Mouse (Mus musculus) right cerebral cortex, postnatal 36 days (tissue): Measurements from ENCODE around the gene Ifnar2.

ENCODE experiments used
- DNase-seq, 2 experiments: peaks; one replicate each; pipeline ENCODE4 v3.0.0; 2022; ENCODE audit warnings: low spot score in 2 of 2, mixed read lengths in 1 of 2

Gene Ifnar2

DNA sequence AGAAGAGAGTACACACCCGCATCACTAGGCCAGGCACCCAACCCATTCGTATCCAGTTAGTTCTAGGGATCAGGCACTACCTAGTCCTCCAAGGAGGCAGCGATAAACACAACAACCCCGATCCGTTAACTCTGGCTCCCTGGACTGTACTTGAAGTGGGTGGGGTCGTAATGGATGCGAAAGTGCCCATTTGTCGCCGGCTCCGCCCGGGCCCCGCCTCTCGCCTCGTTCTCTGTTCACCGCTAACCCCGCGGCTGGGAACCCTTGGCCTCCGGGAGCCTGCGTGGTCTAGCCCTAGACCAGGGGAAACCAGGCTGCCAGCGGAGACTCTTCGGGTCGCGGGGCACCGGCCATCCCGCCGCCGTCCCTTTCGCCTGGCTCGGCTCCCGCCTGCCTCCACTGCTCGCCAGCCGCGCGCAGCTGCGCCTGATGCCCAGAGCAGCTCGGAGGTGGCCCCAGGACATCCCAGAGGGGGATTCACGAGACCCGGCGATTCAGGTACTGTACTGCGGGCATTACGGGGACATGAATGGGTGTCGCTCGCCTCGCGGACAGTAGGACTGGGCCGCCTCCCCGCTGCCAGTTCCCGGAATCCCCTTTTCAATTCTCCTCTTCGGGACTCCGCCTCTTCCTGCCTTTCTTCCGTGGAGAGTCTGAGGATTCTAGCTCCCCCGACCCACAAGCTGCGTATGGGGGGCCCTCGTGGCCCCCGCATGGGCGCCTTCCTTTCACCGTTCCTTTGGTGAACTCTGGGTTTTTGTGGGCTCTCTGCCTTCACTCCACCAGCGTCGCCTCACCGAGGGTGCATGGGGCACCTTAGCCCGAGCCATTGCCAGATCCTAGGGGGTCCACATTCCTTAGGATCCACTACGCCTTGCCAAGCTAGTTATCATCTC, at the start of gene Ifnar2:
Ifnar2 (plus strand) TSS at position 207 of the 896 bp plus-strand sequence.
- peak; percentile 58 to 60 for DNase-seq

DNA sequence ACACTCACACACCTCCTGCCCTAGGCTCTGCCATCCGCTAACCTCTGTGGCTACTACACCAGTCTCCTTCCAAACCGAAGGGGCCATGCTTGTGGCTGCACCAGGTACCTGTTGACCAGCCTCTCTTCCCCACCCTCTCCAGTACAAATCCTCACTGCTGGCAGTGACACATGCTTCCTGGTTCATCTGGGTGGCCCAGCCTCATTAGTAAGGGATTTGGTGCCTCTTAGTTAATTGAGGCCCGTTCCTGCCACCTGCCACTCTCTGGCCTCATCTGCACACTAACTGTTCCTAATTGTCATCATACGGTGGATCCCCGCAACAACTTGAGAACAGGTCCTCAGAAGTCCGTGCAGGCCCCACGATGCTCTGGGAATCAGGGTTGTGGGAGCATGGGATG, 45.0 kb upstream of the Ifnar2 start:
- DNase-seq = no peak

DNA sequence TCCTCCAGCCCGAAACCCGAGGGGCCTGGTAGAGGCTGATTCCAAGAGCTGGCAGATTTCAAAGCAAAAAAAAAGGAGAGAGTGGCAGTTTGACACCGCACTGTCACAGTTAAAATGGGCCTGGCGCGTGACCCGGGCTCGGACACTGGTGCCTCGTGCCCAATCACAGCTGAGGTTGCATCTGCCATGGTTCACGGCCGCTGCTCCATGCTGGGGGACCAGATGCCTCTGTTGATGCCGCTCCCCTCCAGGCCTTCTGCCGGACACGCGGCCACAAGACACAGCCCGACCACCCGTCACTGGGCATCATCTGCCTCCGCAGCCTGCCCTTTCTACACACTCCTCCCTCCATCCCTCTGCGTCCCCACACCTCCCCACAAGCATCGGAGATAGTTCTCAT, 43.7 kb upstream of the Ifnar2 start:
- no peak for DNase-seq

DNA sequence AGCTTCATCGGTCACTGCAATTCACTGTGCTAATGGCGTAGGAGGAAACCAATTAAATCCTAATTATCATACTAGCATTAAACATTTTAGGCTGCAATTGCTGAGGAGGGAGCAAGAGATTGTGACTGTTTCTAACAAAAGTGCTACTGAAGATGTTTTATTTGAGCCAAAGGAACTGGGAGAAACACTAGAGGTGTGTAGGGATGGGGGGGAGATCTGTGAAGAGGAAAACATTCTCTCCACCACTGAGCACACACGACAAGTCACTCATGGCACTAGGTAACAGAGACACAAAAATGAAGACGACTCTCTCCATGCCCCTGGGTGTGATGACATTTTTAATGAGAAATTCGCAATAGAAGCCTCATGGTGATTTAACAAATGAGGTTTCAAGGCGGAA, 42.1 kb upstream of the Ifnar2 start:
- DNase-seq = no peak

DNA sequence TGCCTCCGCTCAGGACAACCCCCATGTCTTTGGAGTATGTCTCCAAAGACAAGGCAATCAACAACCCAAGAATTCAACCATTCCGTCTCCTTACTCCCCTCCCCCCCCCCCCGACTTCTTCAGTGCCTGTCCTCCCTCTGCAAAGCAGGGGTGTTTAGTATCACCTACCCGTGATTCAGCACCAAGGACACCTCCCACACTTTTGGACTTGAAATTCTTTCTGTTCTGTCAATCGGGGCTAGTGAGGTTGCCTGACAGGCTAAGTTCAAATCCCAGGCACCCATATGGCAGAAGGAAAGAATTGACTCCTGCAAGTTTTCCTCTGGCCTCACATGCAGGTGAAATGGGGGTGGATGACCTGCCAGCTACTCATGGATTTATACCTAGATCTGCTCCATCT, 41.4 kb upstream of the Ifnar2 start:
- no peak for DNase-seq

DNA sequence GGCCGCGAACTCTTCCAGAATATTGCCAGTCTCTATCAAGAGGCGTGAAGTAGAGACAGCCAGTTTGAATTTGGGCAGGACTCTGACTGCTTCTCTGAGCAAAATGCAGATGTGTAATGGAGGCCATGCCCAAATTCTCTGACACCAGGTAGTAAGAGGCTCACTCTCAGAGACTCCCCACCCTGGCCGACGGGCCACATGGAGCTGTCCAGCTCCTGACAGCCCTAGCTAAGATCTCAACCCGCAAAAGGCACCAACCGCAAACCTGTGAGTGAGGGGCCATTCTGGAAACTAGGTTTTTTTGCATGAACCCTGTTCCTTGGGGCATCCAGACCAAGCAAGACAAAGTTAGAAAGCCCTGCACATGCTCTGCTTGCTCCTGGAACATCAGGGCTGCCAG, 39.7 kb upstream of the Ifnar2 start:
- DNase-seq = no peak

DNA sequence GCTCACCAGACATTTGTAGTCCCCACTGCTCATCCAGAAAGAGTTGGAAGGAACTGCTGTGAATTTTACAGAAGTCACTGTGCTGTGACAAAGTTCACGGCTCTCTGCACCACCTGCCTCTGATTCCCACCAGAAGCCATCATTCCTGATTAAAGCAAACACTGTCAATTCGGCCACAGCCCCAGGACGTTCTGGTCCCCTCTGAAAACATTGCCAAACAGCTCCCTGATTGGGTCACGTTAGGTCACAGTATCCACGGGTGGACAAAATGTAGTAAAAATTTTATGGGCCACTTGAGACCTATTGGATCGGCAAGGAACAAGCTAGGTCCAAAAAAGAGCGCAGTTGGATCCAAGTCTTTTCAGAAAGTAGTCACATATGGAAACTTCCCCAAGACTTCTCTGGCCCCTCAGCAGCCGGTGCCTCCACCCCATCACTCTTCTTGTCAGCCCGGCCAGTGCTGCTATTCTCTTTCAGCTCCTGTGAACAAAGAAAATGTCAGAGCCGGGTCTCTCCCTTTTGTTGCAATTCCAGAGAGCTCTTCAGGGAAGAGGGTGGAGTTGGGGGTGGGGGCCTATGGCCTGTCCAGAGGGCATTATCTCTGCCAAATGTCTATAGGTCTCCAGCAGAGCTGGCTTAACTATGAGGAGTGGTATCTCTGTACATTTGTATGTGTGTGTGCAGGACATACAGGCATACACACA, 38.2 kb upstream of the Ifnar2 start:
- DNase-seq = no peak

DNA sequence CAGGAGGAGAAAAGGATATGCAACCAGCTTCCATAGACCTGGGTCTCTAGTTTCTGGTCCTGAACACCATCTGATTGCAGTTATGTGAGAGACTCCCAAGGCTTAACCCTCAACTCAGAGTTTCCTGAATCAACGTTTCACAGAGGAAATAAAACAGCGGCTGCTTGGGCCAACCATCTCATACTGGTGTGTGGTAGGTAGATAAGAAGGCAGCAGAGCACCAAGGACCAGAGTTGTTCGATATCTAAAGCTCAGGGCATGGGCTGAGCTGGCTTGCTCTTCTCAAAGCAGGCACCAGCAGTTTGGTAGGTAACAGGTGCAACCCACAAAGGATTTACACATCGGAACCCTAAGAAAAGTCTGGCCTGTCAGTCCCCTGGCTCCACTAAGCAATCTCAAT, 35.8 kb upstream of the Ifnar2 start:
- DNase-seq = no peak

DNA sequence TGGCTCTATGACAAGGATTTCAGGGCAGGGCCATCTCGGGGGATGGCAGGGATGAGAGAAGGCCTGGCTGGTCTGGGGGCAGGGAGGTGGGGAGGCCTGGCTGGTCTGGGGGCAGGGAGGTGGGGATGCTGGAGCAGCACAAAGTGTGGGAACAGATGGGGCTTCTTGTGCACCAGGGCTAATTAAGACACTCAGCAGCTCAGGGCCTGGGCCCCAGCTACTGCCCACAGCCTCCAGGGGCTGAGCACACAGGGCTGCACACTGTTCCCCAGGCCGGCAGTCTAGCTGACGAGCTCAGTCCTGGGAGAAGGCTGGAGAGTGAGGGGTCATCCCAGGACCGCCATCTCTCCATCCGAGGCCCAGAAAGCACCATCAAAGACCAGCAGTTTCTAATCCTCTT, 35.1 kb upstream of the Ifnar2 start:
- no peak for DNase-seq

DNA sequence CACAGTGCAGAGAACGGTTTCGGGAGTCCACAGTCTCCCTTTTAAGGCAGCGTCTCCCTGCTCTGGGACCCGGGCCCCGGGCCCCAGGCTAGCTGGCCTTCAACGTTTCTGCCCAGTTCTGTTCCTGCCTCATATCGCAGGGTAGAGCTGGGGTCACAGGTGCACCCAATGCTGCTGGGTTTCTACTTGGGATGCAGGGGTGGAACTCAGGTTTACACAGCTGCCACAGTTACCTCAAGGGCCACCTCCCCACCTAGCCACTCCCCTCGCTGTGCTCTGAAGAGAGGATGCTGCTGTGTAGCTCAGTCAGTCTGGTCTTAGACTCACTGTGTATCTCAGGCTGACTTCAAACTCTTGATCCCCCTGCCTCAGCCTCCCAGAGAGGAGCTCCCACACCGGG, 26.1 kb upstream of the Ifnar2 start:
- DNase-seq = no peak

DNA sequence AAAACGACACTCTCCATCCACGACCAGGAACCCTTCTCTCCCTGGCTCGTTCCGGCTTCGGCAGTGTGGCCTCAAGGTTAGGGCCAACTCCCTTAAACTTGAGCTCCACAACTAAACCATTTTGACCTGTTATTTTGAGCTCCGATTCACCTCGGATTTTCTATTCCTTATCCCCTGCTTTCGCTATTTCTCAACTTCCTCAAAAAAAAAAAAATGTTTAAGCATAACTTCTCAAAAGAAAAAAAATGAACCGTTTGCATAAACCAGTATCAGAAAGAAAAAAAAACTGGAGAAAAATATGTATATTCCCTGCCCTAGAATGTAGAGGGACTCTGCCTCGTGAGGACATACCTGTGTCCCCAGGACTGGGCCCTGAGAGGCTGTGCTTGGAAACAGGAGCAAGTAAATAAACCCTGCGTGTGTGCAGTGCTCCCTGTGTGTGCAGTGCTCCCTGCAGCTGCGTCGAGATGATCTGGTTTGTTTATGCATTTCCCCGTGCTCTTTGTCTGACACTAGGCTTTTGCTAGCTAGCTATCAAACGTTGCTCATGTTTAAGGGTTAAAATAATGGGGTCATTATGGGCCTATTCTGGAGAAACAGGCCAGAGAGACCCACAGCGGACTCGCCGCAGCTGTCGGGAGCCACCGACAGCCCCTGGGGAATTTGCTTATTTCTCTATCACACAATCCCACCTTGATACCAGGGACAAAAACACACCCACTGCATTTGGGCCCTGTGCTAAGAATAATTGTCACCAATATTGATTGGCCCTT, 24.9 kb upstream of the Ifnar2 start:
- DNase-seq = no peak

DNA sequence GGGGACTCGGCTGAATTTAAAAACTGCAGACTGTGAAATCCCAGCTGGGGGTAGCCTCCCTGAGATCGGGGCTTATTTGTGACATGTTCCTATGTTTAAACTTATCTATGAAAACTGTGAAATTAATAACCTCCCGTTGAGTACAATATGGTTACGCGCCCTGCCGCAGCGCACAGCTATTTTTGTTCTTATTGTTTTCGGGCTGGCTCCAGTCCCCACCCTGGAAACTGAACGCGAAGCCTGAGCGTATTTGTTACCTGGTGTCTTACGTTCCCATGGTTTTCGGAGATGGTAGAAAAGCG, 24.4 kb upstream of the Ifnar2 start:
- no peak for DNase-seq

DNA sequence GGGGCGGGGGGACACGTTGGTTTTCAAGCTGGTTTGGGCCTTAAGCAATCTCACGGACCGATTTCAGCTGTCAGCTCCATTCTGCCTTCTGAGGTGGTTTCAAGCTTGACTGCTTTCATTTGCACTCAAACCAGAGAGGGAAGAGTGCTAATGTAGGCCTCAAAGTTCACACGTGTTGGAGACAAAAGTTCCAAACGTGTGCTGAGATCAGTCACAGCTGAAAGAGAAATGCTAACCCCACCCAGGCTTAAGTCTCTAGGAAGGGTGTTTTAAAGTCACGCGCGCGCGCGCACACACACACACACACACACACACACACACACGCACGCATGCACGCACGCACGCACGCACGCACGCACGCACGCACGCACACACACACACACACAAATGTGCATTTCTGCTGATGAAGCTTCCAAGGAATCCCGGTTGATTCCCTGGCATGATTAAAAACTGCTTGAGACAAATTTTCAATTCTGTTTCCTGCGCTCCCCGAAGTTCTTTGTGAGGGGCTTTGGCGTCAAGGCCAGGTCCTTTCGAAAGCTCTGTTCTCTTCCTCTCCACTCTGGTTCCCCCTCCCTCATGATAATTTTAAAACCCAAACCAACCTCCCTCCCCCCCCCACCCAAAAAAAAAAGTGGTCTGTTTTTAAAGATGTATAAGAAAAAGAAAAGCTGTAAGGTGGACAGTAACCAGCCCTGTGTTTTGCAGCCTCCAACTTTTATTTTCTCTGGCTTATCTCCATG, 23.8 kb upstream of the Ifnar2 start:
- no peak for DNase-seq

DNA sequence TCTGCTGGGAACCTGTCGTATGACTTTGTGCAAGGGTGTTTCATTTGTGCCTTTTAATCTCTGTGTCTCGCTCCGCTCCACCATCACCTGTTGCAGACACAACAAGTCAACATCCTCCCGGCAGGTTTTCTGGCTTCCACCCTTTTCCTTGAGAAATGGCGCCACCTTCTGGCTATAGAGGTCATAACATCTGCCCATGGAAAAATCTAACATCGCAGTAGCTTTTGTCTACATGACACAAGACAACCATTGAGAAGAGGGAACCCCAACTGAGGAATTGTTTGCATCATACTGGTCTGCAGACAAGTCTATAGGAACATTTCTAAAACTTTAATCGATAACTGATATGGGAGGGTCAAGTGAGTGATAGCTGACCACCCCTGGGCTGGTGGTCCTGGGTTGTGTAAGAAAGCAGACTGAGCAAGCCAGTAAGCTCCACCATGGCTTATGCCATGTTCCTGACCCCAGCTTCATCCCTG, 20.5 kb upstream of the Ifnar2 start:
- peak; percentile 54 to 57 for DNase-seq

DNA sequence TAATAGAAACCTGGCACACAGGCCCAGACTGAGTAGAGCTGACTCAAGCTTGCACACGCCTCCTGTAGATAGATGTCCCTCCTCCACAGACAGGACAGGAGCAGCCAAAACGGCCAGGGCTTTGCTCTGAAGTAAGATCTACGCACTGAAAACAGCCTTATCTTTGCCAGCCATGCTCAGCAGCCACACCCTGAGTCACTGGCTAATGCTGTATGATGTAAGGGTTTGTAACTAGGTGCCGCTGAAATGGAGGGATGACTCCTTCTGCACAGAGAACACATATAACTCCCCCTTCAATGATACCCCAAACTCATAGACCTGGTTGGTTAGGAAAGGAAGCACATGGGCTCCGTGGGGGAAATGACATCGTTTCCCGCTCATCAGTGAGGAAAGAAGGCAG, 19.8 kb upstream of the Ifnar2 start:
- DNase-seq = no peak

DNA sequence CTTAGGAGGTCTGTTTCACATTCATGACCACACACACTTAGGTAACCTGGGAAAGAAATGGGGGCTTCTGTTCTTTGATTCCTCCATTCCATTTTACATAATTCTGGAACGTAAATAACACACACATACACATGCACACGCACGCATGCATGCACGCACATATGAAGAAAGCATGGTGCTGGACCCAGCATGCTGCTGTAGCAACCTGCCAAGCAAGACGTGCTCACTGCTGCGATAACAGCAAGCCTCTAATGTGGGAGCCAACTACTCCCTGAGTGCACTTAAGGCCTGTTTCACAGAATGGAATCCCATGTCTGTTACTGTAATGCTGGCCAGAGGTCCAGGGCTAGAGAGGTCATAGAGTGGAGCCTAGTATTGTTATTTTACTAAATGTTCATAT, 19.4 kb upstream of the Ifnar2 start:
- DNase-seq = no peak

DNA sequence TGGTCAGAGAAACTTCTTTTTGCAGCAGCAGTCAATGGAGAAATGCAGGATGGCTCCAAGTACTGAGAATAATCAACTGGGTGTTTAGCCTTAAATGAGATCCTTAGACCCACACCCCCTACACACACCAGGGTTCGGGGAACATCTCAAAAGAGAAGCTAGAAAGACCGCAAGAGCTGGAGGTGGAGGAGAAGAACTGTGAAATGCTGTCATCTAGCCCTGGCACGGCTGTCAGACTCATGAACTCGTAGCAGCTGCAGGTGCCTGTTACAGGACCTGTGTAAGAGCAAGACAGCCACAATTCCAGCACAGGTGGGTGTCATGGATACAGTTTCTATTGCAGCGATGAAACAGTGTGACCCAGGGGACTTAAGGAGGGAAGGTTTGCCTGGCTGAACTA, 18.9 kb upstream of the Ifnar2 start:
- no peak for DNase-seq

DNA sequence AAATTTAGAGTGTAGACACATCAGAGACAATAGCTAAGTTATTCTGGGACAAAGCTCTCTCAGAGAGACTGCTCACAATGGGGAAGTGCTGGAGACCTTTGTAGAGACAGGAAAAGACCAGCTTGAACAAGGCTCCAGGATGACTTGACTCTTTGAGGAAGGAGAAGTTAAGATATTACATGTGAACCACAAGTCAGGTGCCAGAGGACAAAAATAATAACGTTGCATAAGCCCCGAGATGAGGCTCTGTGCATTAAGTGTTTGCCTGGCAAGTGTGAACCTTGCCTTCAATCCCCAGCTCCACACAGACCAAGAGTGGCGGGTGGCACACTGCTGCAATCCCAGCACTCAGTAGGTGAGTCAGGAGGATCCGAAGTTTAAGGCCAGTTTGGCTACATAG, 18.0 kb upstream of the Ifnar2 start:
- no peak for DNase-seq

DNA sequence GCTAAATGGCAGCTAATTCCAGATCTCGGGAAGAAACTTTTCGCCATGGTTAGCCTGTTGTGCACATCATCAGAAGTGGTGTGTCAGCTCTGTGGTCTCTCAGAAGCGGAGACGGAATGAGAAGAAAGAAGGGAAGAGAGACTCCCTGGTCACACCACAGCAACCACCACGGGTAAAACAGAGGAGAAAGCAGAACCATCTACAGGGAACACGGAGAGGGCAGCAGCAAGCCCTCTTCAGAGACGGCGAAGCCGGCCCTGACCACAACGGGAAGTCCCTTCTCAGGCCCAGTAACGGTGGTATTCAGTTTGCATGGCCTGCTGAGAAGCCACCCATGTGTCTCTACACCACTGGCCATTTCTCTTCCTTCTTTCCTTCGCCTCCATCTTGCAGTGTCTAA, 17.4 kb upstream of the Ifnar2 start:
- DNase-seq = no peak

DNA sequence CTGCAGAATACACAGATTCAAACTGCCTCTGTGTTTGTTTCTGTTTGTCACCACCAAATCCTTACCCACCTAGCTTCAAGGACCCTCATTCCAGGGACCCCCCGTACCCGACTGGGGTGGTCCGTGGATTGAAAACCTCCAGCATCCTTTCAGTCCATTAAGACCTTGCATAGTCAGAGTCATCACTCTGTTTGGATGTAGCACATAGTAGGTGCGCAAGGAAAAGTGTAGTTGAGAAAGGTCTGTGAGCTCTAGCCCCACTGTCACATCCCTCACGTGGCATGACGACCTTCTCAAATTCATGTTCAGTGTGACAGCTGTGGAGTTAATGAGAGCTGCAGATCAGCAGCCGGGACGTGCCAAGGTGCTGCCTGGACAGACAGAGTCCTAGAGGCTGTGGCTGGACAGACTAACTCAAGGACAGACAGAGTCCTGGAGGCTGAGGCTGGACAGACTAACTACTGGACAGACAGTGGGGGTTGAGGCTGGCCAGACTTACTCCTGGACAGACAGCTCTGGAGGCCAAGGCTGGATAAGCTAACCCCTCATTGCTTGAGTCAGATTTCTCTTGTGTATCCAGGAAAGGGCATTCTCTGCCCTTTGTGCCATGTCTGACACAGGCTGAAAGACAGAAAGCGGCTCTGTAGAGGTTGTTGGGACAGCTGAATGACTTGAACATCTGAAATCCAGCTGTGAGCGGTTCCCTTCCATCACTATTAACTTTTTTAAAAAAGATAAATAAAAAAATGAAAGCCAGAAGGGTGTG, 15.6 kb upstream of the Ifnar2 start:
- DNase-seq = no peak

DNA sequence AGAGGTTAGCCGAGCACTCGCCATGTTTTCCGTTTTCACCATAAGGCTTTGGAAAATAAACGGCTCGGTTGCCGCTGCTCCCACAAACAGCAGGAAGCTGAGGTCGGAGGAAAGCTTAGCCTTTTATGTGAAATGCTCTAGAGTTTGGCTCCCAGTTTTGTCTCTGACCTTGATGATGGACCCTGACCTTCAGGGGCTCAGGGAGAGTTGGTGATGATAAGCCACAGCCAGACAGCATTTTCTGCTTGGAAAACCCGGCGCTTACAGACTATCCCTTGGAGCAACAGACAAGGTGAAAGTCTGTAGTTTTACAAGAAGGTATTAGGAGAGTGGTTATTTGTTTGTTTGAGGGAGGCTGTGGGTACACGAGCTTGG, 15.1 kb upstream of the Ifnar2 start:
- no peak for DNase-seq
